In genomic region chr5:101726371-101726770, GRCm38 (mm10) we compare ENCODE assay signal across 19 mouse cellular contexts. TPM values are rescaled to one million over a fixed set of nuclear protein-coding genes. Genes with fewer than 3 reads are reported as not detected.
DNase-seq lines count a peak whose midpoint lies in the region; ATAC-seq and TF ChIP-seq lines count a peak whose summit lies in the region.
"Had no signal": no experiment of that assay in that cellular context is flagged by ENCODE, and none has a peak within 500 bp of the region (broad histone marks: within the 10 kb centered on the region; RNA-seq: fewer than 3 reads in every experiment).

No protein-coding gene starts in this region.

- H3K9me3 ChIP-seq in lung, embryonic 14.5 days (ENCODE audit: low read depth, low read length), result no peaks in the 10 kb centered on the region
- H3K9me3 ChIP-seq: embryonic facial prominence, embryonic 13.5 days; forebrain, embryonic 12.5 days; midbrain, embryonic 12.5 days had no signal

- TF ChIP-seq POLR2A in lung, adult 2 months (IDR thresholded peaks at IDR 0.05; ENCODE audit: borderline replicate concordance, extremely low read depth, low read depth, low read length), result no peak

- H3K36me3 ChIP-seq in lung, embryonic 14.5 days (ENCODE audit: insufficient read depth), result no peaks in the 10 kb centered on the region
- H3K36me3 ChIP-seq: embryonic facial prominence, embryonic 13.5 days; forebrain, embryonic 12.5 days; midbrain, embryonic 12.5 days had no signal

- ATAC-seq in lung, embryonic 14.5 days (ENCODE audit: insufficient read depth), result no peak

- no peaks in the 10 kb centered on the region; the same call in 1 of the 2 replicates for H3K4me1 ChIP-seq in lung, adult 2 months (ENCODE audit: control insufficient read depth, insufficient read depth, low read length)
- H3K4me1 ChIP-seq in lung, embryonic 14.5 days (ENCODE audit: insufficient read depth), result no peaks in the 10 kb centered on the region
- H3K4me1 ChIP-seq: embryonic facial prominence, embryonic 13.5 days; forebrain, embryonic 12.5 days; midbrain, embryonic 12.5 days had no signal

- peak; percentile 34 to 56 for DNase-seq in lung, adult 18-20 months
- DNase-seq in lung, adult 2 months, result no peak
- peak; percentile 17 for DNase-seq in lung, embryonic 14.5 days
- peak; percentile 26 for DNase-seq in lung, postnatal 10 days
- peak; percentile 40 to 57 for DNase-seq in urinary bladder, postnatal 4 days (ENCODE audit: low spot score in 2 of 2)
- no peak for DNase-seq in ovary, postnatal 36 days (ENCODE audit: low spot score)
- no peak for DNase-seq in spleen, adult 18-20 months
- DNase-seq: adrenal gland, postnatal 14 days; cerebellum, adult 8-10 months; cerebellum, postnatal 36 days; embryo, embryonic 11 days; heart, postnatal 4 days; layer of hippocampus, adult 9-11 months had no signal

- no peak overlapping the region for H3K4me3 ChIP-seq in lung, adult 2 months (replicated peaks; ENCODE audit: extremely low read depth, low read depth, low read length)
- H3K4me3 ChIP-seq in lung, embryonic 14.5 days (ENCODE audit: low read depth, low read length), result no peak overlapping the region
- H3K4me3 ChIP-seq: embryonic facial prominence, embryonic 13.5 days; erythroblast, embryonic 14.5 days; forebrain, embryonic 12.5 days; midbrain, embryonic 12.5 days had no signal

- H3K27me3 ChIP-seq in lung, embryonic 14.5 days (ENCODE audit: insufficient read depth, low read length), result no peaks in the 10 kb centered on the region
- H3K27me3 ChIP-seq: embryonic facial prominence, embryonic 13.5 days; forebrain, embryonic 12.5 days; midbrain, embryonic 12.5 days had no signal

- H3K4me2 ChIP-seq in lung, embryonic 14.5 days, result no peak overlapping the region
- H3K4me2 ChIP-seq: embryonic facial prominence, embryonic 13.5 days; forebrain, embryonic 12.5 days; hindbrain, embryonic 14.5 days; midbrain, embryonic 12.5 days had no signal

- 60% methylated on average over 6 of the region's 6 CpGs for WGBS in lung, adult 2 months
- 51% methylated on average over 6 of the region's 6 CpGs for WGBS in lung, embryonic 14.5 days

- no peak overlapping the region for H3K9ac ChIP-seq in lung, embryonic 14.5 days
- H3K9ac ChIP-seq: embryonic facial prominence, embryonic 13.5 days; forebrain, embryonic 12.5 days; hindbrain, embryonic 14.5 days; liver, embryonic 14.5 days; midbrain, embryonic 12.5 days had no signal

- no peak overlapping the region for H3K27ac ChIP-seq in lung, embryonic 14.5 days (ENCODE audit: low read depth)
- H3K27ac ChIP-seq: embryonic facial prominence, embryonic 13.5 days; forebrain, embryonic 12.5 days; hindbrain, embryonic 14.5 days; liver, embryonic 14.5 days; midbrain, embryonic 12.5 days had no signal

- TF ChIP-seq CTCF in lung, adult 2 months (IDR thresholded peaks at IDR 0.05; ENCODE audit: insufficient read depth, low read length), result no peak
- no peak for TF ChIP-seq CTCF in lung, embryonic 14.5 days (IDR thresholded peaks at IDR 0.05; ENCODE audit: low read depth)

RNA-seq across cellular contexts. Expression of gene Cds1, which starts 38.6 kb away (rescaled TPM):
- 23.6 TPM in 2 replicates for polyA plus RNA-seq in lung, adult 2 months (2012; rRNA removed)
- polyA plus RNA-seq in lung, embryonic 14.5 days (2014; fragmentation: Nextera tagmentation; extraction: Ambion mirVana), result 2.2 and 2.3 TPM in 2 replicates
- polyA plus RNA-seq: erythroblast, embryonic 14.5 days had no signal

Comparison
In these comparisons a context has a peak if more than half of its experiments do, and no peak if none do; other contexts are left out.
1. DNase-seq: peak in lung, adult 18-20 months (2 of 2), lung, embryonic 14.5 days (single experiment), lung, postnatal 10 days (single experiment) and urinary bladder, postnatal 4 days (2 of 2); none in lung, adult 2 months (single experiment), ovary, postnatal 36 days (single experiment) and spleen, adult 18-20 months (0 of 2).